Mouse (Mus musculus) intestine, embryonic 16.5 days (tissue): ENCODE measurements at regions not wholly inside any gene's neighbourhood (a gene's known extent, or its start where the extent isn't known, plus 50 kb on each side); places are given as distances from the start of the nearest gene placed in this dataset.

ENCODE experiments used
- ATAC-seq: fragments of 200-750 bp; cut with Nextera tagmentation; 2 replicates; pipeline ENCODE4 v1.8.0; 2017; ENCODE audit warnings: moderate TSS enrichment, moderate library complexity
- H3K27ac ChIP-seq: fragments of 300-500 bp; sonication (generic); 2 replicates; pipeline ENCODE4 v1.5.1; 2014; ENCODE audit warnings: mild to moderate bottlenecking, low read length
- H3K27me3 ChIP-seq: fragments of 300-500 bp; sonication (generic); replicated peaks from 2 replicates; pipeline ENCODE4 v1.6.1; 2014; ENCODE audit warnings: low read length, control low read depth, mixed read lengths; ENCODE audit not compliant: control insufficient read depth, insufficient read depth
- H3K36me3 ChIP-seq: fragments of 300-500 bp; sonication (generic); 2 replicates; pipeline ENCODE4 v1.6.1; 2014; ENCODE audit warnings: low read length, control low read depth; ENCODE audit not compliant: control insufficient read depth, insufficient read depth
- H3K4me1 ChIP-seq: fragments of 300-500 bp; sonication (generic); 2 replicates; pipeline ENCODE4 v1.6.1; 2014; ENCODE audit warnings: low read length, control low read depth, mixed read lengths; ENCODE audit not compliant: control insufficient read depth, insufficient read depth
- H3K4me2 ChIP-seq: fragments of 300-500 bp; sonication (generic); 2 replicates; pipeline ENCODE4 v1.6.1; 2014; ENCODE audit warnings: low read depth, low read length, control low read depth
- H3K4me3 ChIP-seq: fragments of 300-500 bp; sonication (generic); 2 replicates; pipeline ENCODE4 v1.5.1; 2014; ENCODE audit warnings: mild to moderate bottlenecking, low read length
- H3K9ac ChIP-seq: fragments of 300-500 bp; sonication (generic); 2 replicates; pipeline ENCODE4 v1.6.1; 2014; ENCODE audit warnings: low read depth, low read length
- H3K9me3 ChIP-seq: fragments of 300-500 bp; sonication (generic); 2 replicates; pipeline ENCODE4 v1.6.1; 2016; ENCODE audit warnings: low read length, control low read depth; ENCODE audit not compliant: control insufficient read depth
- WGBS: fragments of 180-500 bp; shearing (Covaris S2); extraction: QIAGEN DNeasy Blood & Tissue Kit; methylation state at CpG from one replicate; pipeline ENCODE4 v1.1.7; 2014; 5-methylcytosine and 5-hydroxymethylcytosine counted together

- H3K4me3 ChIP-seq, result no peak overlapping the region
- no peak for ATAC-seq
- H3K4me1 ChIP-seq, result no peaks in the 10 kb centered on the region
- no peaks in the 10 kb centered on the region for H3K9me3 ChIP-seq
- H3K4me2 ChIP-seq, result no peak overlapping the region
- WGBS, result 78% methylated on average over 3 of the region's 3 CpGs
- no peaks in the 10 kb centered on the region for H3K36me3 ChIP-seq
- H3K27me3 ChIP-seq, result no peaks in the 10 kb centered on the region
- no peak overlapping the region for H3K27ac ChIP-seq
- no peak overlapping the region for H3K9ac ChIP-seq
Measured at GRCm38 (mm10) chr14:109708733-109709132, 794.8 kb upstream of the Slitrk1 start.

DNA sequence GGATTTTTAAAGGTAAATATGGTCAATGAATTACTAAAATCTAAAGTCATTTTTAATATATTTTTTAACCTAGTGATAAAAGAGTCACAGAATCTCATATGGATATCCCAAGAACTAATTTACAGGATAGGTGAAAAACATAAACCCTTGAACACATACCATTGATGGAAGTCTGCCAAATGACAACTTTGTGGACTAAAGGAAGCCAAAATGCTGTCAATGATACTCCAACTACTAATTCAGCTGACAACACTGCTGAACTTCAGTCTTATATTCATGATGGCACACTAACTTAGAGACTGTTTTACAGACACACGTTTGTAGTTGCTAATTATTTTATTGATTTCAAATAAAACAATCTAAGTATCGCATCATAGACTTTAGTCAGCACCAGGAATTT, 786.3 kb upstream of the Slitrk1 start:
- Histone ChIP-seq H3K27ac (no peak overlapping the region), H3K36me3 (no peaks in the 10 kb centered on the region), H3K4me1 (no peaks in the 10 kb centered on the region), H3K9ac (no peak overlapping the region), H3K27me3 (no peaks in the 10 kb centered on the region), H3K4me2 (no peak overlapping the region), H3K4me3 (no peak overlapping the region), H3K9me3 (no peaks in the 10 kb centered on the region)
- WGBS, result 73% methylated on average over 2 of the region's 2 CpGs
- ATAC-seq, result no peak

DNA sequence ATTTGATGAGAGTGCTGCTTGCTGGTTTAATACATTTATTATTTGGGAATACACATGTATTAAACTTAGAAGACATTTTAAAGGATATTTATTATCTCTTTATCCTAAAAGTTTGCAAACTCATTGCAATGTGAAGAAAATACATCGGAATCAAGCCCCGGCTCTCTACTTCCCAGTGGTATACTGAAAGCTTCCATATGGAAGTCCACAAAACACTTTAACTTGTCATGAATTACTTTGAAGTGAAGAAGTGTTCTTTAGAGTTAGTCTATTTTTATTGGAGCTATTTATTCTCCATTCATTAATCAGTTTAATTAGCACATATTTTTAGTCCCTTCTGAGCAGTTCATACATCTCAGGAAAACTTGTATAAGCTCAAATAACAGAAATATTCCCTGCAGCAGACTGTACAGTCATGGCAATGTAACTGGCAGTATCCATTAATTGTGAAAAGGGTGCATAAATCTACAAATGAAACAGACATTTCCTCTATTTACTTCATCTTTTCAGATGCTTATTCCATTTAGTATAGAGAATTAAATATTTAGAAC, 754.7 kb upstream of the Slitrk1 start:
- Histone ChIP-seq H3K4me1 (no peaks in the 10 kb centered on the region), H3K36me3 (no peaks in the 10 kb centered on the region), H3K4me2 (no peak overlapping the region), H3K9me3 (no peaks in the 10 kb centered on the region), H3K27ac (no peak overlapping the region), H3K9ac (no peak overlapping the region), H3K27me3 (no peaks in the 10 kb centered on the region), H3K4me3 (no peak overlapping the region)
- 45% methylated on average over 2 of the region's 2 CpGs for WGBS
- 0 out of 2 replicates have a peak, but pooled peaks have one; percentile 26 for ATAC-seq

GRCm38 (mm10) chr14:109668076-109668475, 754.1 kb upstream of the Slitrk1 start:
- H3K36me3 ChIP-seq, result no peaks in the 10 kb centered on the region
- no peak overlapping the region for H3K9ac ChIP-seq
- H3K27ac ChIP-seq, result no peak overlapping the region
- ATAC-seq, result no peak
- H3K27me3 ChIP-seq, result no peaks in the 10 kb centered on the region
- 44% methylated on average over 2 of the region's 2 CpGs for WGBS
- no peaks in the 10 kb centered on the region for H3K9me3 ChIP-seq
- H3K4me2 ChIP-seq, result no peak overlapping the region
- H3K4me1 ChIP-seq, result no peaks in the 10 kb centered on the region
- no peak overlapping the region for H3K4me3 ChIP-seq

DNA sequence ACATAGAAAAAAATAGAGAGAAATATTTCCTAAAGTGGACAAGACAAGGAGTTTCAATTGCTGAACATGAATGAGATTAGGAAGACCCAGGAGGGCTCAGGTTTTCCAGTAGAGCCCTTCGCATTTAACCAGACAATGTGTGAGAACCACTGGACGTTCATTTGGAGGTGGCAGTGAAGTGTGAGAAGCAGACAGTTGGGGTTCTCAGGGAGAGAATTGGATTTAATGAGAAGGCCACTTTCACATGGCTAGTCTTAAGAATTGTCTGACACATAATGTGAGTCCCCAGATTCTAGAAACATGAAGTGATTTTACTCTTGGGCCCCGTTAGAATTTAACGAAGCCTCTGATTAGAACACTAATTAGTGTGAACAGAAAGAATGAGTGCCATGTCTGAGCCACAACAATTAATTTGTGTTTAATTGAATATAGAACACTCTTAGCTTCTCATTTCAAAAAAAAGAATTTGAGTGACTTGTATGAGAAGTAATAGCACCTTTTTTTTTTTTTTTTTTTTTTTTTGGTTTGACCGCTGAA, 749.6 kb upstream of the Slitrk1 start:
- Histone ChIP-seq H3K27me3 (no peaks in the 10 kb centered on the region), H3K4me2 (no peak overlapping the region), H3K9me3 (no peaks in the 10 kb centered on the region), H3K4me1 (no peaks in the 10 kb centered on the region), H3K4me3 (no peak overlapping the region), H3K27ac (no peak overlapping the region), H3K9ac (no peak overlapping the region), H3K36me3 (no peaks in the 10 kb centered on the region)
- WGBS, result 87% methylated on average over 5 of the region's 5 CpGs
- ATAC-seq, result no peak

DNA sequence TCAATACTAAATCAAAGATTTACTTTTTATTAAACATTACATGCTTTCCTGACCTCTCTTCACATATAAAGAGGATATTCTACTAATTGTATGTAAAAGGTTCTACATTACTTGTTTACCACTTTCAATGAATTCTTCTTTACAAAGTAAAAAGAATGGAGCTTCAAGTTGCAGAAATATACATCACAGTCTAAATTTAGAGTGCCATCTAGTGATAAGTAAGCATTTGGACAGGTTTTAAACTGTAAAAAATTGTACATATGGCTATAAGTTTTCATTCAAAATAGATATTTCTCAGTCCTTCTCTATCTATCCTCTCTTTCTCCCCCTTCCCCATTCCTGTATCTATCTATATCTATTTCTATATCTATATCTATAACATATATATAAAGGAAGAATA, 746.4 kb upstream of the Slitrk1 start:
- Histone ChIP-seq H3K27me3 (no peaks in the 10 kb centered on the region), H3K4me3 (no peak overlapping the region), H3K9me3 (no peaks in the 10 kb centered on the region), H3K36me3 (no peaks in the 10 kb centered on the region), H3K9ac (no peak overlapping the region), H3K4me2 (no peak overlapping the region), H3K4me1 (no peaks in the 10 kb centered on the region), H3K27ac (no peak overlapping the region)
- ATAC-seq, result no peak

DNA sequence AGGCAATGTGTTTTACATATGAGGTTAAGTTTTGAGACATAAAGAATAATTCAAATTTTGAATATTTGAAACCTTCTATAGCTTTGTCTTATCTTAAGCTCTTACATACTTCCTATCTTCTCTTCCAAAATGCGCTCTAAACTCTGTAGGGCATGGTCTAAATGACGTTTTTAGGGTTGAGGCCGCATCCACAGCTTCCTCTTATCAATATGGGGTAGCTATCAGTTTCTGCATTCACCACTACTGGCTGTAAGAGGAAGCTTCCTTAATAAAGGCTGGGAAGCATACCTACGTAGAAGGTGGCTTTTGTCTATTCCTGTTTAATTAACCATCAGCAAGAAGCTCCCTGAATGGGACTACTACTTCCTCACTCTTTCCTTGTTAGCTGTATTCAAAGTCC, 734.6 kb upstream of the Slitrk1 start:
- Histone ChIP-seq H3K27me3 (no peaks in the 10 kb centered on the region), H3K4me2 (no peak overlapping the region), H3K36me3 (no peaks in the 10 kb centered on the region), H3K4me1 (no peaks in the 10 kb centered on the region), H3K9ac (no peak overlapping the region), H3K4me3 (no peak overlapping the region), H3K27ac (no peak overlapping the region), H3K9me3 (no peaks in the 10 kb centered on the region)
- ATAC-seq, result no peak
- WGBS, result 75% methylated on average over 4 of the region's 4 CpGs
